27 mouse cellular contexts compared by ENCODE assay signal in the genomic region with DNA sequence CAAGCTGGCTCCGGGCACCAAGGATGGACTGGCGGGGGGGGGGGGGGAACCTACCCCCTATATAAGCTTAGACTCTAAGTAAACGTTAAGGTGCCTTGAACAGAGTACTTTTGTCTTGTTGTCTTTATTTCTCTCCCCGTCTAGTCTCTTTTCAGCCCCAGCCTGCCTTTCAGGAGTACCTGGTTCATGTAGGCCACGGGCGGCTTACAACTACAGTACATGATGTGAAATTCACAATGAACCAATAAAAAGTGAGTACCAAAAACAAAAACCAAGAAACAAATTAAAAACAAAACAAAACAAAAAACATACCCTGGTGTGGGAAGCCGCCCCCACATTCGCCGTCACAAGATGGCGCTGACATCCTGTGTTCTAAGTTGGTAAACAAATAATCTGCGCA. TPM values are rescaled to one million over a fixed set of nuclear protein-coding genes. Genes with fewer than 3 reads are reported as not detected.
DNase-seq lines count a peak whose midpoint lies in the region; ATAC-seq and TF ChIP-seq lines count a peak whose summit lies in the region.
"Had no signal": no experiment of that assay in that cellular context is flagged by ENCODE, and none has a peak within 500 bp of the region (broad histone marks: within the 10 kb centered on the region; RNA-seq: fewer than 3 reads in every experiment).

No protein-coding gene starts in this region.

- H3K27ac ChIP-seq in heart, embryonic 10.5 days, result no peak overlapping the region
- H3K27ac ChIP-seq in MEL (ENCODE audit: control insufficient read depth, low read depth, low read length), result peak overlapping the region; percentile 47
- H3K27ac ChIP-seq in hindbrain, embryonic 12.5 days, result no peak overlapping the region
- H3K27ac ChIP-seq in hindbrain, embryonic 16.5 days (ENCODE audit: low read depth, low read length), result no peak overlapping the region
- H3K27ac ChIP-seq: embryonic facial prominence, embryonic 13.5 days; embryonic facial prominence, embryonic 15.5 days; forebrain, embryonic 12.5 days had no signal

- H3K79me2 ChIP-seq in MEL (ENCODE audit: control insufficient read depth, insufficient read depth, low read length, poor library complexity), result no peaks in the 10 kb centered on the region; the same call in 1 of the 2 replicates

- no peak for TF ChIP-seq EP300 in MEL (IDR thresholded peaks at IDR 0.05; ENCODE audit: low read depth in 1 of 2, low read length in 2 of 2)

- in situ Hi-C loops in Patski (cut with MboI; ENCODE audit: low pct_unique_long_range_greater_than_20kb), result loop anchor here (10.0 kb wide), 1 partner anchor 163 kb away; no protein-coding TSS in a partner anchor

- no peak overlapping the region for H3K4me2 ChIP-seq in hindbrain, embryonic 12.5 days (replicated peaks)
- H3K4me2 ChIP-seq in hindbrain, embryonic 16.5 days (ENCODE audit: low read length), result no peak overlapping the region
- H3K4me2 ChIP-seq: embryonic facial prominence, embryonic 13.5 days; embryonic facial prominence, embryonic 15.5 days; forebrain, embryonic 12.5 days had no signal

- H3K27me3 ChIP-seq in heart, embryonic 10.5 days (ENCODE audit: insufficient read depth, poor library complexity, severe bottlenecking), result no peaks in the 10 kb centered on the region
- H3K27me3 ChIP-seq in MEL (ENCODE audit: control insufficient read depth in 1 of 2, insufficient read depth in 2 of 2, low read length in 2 of 2) (no peaks in the 10 kb centered on the region), Patski (peaks cover 5% of the 10 kb centered on the region)
- H3K27me3 ChIP-seq in hindbrain, embryonic 12.5 days, result no peaks in the 10 kb centered on the region
- no peaks in the 10 kb centered on the region for H3K27me3 ChIP-seq in hindbrain, embryonic 16.5 days (replicated peaks; ENCODE audit: control insufficient read depth, insufficient read depth, low read length)
- H3K27me3 ChIP-seq: CH12.LX; embryonic facial prominence, embryonic 13.5 days; embryonic facial prominence, embryonic 15.5 days; forebrain, embryonic 12.5 days had no signal

- DNase-seq in heart, adult 11 months, result peak; percentile 68
- DNase-seq in heart, embryonic 10.5 days (ENCODE audit: low spot score), result no peak
- DNase-seq in MEL (ENCODE audit: low read depth, low spot score), result peak; percentile 60
- no peak for DNase-seq in Patski (ENCODE audit: low read depth, low spot score)
- DNase-seq in left cerebral cortex, postnatal 10 days (ENCODE audit: extremely low spot score in 1 of 2, low spot score in 2 of 2), result no peak
- DNase-seq: adrenal gland, adult 2 months; adrenal gland, postnatal 10 days; adrenal gland, postnatal 25 days; B cell, adult 2 months; cerebellum, adult 11 months; cerebellum, adult 18-20 months; cerebellum, adult 8-10 months; cerebellum, adult 9-11 months; cerebellum, postnatal 14 days; cerebellum, postnatal 36 days; embryo, embryonic 11 days; forebrain, postnatal 0 days had no signal

- no peaks in the 10 kb centered on the region for H3K36me3 ChIP-seq in heart, embryonic 10.5 days
- H3K36me3 ChIP-seq in MEL (ENCODE audit: control insufficient read depth in 1 of 2, insufficient read depth in 2 of 2, low read length in 2 of 2), result peaks cover 0 to 2% of the 10 kb centered on the region in 2 experiments; a peak in 1 of 4 replicates
- H3K36me3 ChIP-seq in hindbrain, embryonic 12.5 days, result no peaks in the 10 kb centered on the region
- H3K36me3 ChIP-seq in hindbrain, embryonic 16.5 days (ENCODE audit: control insufficient read depth, insufficient read depth, low read length), result no peaks in the 10 kb centered on the region
- H3K36me3 ChIP-seq: embryonic facial prominence, embryonic 13.5 days; embryonic facial prominence, embryonic 15.5 days; forebrain, embryonic 12.5 days; G1E had no signal

- CTCF ChIA-PET in Patski (lab: Charles Lee), result interaction anchor here (1.4 to 3.0 kb wide), 5 partner anchors 11 to 158 kb away, joined by 3 to 36 read pairs (median 5); no protein-coding TSS in a partner anchor

- H3K9me3 ChIP-seq in heart, embryonic 10.5 days, result no peaks in the 10 kb centered on the region
- no peaks in the 10 kb centered on the region for H3K9me3 ChIP-seq in MEL (replicated peaks; ENCODE audit: insufficient read depth, low read length)
- H3K9me3 ChIP-seq in hindbrain, embryonic 12.5 days (replicated peaks), result no peaks in the 10 kb centered on the region
- no peaks in the 10 kb centered on the region for H3K9me3 ChIP-seq in hindbrain, embryonic 16.5 days (ENCODE audit: control insufficient read depth, low read length)
- H3K9me3 ChIP-seq: embryonic facial prominence, embryonic 13.5 days; embryonic facial prominence, embryonic 15.5 days; forebrain, embryonic 12.5 days; G1E had no signal

- intact Hi-C loops in left cerebral cortex, postnatal 10 days (cut with DNase I), result loop anchor here (10.0 kb wide), 1 partner anchor 153 kb away; no protein-coding TSS in a partner anchor

- POLR2A ChIA-PET in Patski (lab: Charles Lee), result no interaction called here

- H3K4me1 ChIP-seq in heart, embryonic 10.5 days, result no peaks in the 10 kb centered on the region
- no peaks in the 10 kb centered on the region for H3K4me1 ChIP-seq in MEL (ENCODE audit: control insufficient read depth in 1 of 2, insufficient read depth in 2 of 2, low read length in 2 of 2)
- H3K4me1 ChIP-seq in hindbrain, embryonic 12.5 days, result no peaks in the 10 kb centered on the region
- no peaks in the 10 kb centered on the region for H3K4me1 ChIP-seq in hindbrain, embryonic 16.5 days (ENCODE audit: control insufficient read depth, insufficient read depth, low read depth, low read length)
- H3K4me1 ChIP-seq: embryonic facial prominence, embryonic 13.5 days; embryonic facial prominence, embryonic 15.5 days; forebrain, embryonic 12.5 days had no signal

- WGBS in heart, embryonic 10.5 days, result 88% methylated on average over 11 of the region's 11 CpGs
- WGBS in hindbrain, embryonic 12.5 days, result 92% methylated on average over 11 of the region's 11 CpGs
- 92% methylated on average over 10 of the region's 11 CpGs for WGBS in hindbrain, embryonic 16.5 days

- no peak for ATAC-seq in Patski
- ATAC-seq in hindbrain, embryonic 12.5 days (ENCODE audit: low FRiP score), result no peak
- ATAC-seq in hindbrain, embryonic 16.5 days, result no peak
- ATAC-seq: forebrain, embryonic 14.5 days; forebrain, postnatal 0 days had no signal

- no peak overlapping the region for H3K4me3 ChIP-seq in heart, embryonic 10.5 days
- H3K4me3 ChIP-seq in MEL (ENCODE audit: control insufficient read depth in 1 of 2, insufficient read depth in 1 of 2, low read depth in 2 of 2, low read length in 2 of 2), result peak overlapping the region; percentile 51 to 99
- H3K4me3 ChIP-seq in hindbrain, embryonic 12.5 days, result no peak overlapping the region
- H3K4me3 ChIP-seq in hindbrain, embryonic 16.5 days (ENCODE audit: low read length), result no peak overlapping the region
- H3K4me3 ChIP-seq: embryonic facial prominence, embryonic 13.5 days; embryonic facial prominence, embryonic 15.5 days; erythroblast, embryonic 14.5 days; forebrain, embryonic 12.5 days had no signal

- no peak; the same call in 1 of the 2 replicates for TF ChIP-seq RAD21 in MEL (IDR thresholded peaks at IDR 0.05; ENCODE audit: low read depth, low read length)

- TF ChIP-seq CTCF in MEL (IDR thresholded peaks at IDR 0.05 in 2 of 3, conservative IDR thresholded peaks at IDR 0.05 in 1 of 3; ENCODE audit: control insufficient read depth in 1 of 3, insufficient read depth in 1 of 3, low read depth in 2 of 3, low read length in 3 of 3, poor library complexity in 1 of 3, severe bottlenecking in 1 of 3) (no peak), Patski (IDR thresholded peaks at IDR 0.05) (peak; percentile 49)

- peak overlapping the region; percentile 66 for H3K9ac ChIP-seq in MEL (ENCODE audit: control insufficient read depth, low read depth, low read length, poor library complexity, severe bottlenecking)
- no peak overlapping the region for H3K9ac ChIP-seq in hindbrain, embryonic 12.5 days
- H3K9ac ChIP-seq in hindbrain, embryonic 16.5 days (ENCODE audit: low read depth, low read length), result no peak overlapping the region
- H3K9ac ChIP-seq: embryonic facial prominence, embryonic 13.5 days; embryonic facial prominence, embryonic 15.5 days; forebrain, embryonic 12.5 days; forebrain, postnatal 0 days had no signal

- no peak for TF ChIP-seq POLR2A in MEL (IDR thresholded peaks at IDR 0.05; ENCODE audit: control insufficient read depth in 1 of 2, insufficient read depth in 1 of 2, low read depth in 1 of 2, low read length in 2 of 2, poor library complexity in 1 of 2)

TF ChIP-seq in MEL, 35 proteins besides CTCF, POLR2A, EP300 and RAD21 (continues in another document):
- no peak for TF ChIP-seq MAZ (IDR thresholded peaks at IDR 0.05; ENCODE audit: low read depth, low read length)
- TF ChIP-seq SIN3A (IDR thresholded peaks at IDR 0.05; ENCODE audit: low read length), result peak; percentile 39; the same call in 1 of the 2 replicates

RNA-seq across cellular contexts. Expression of a gene that starts 15.2 kb away (rescaled TPM):
- 0.24 TPM in 1 of 2 replicates, not detected in the other for polyA plus RNA-seq in heart, embryonic 10.5 days (2016; fragmentation: Nextera tagmentation; extraction: Ambion mirVana)
- total RNA-seq in MEL (2012; rRNA removed), result 2.0 and 2.8 TPM in 2 replicates
- 1 to 10 TPM in 1 of 2 experiments, not detected in 1; 3.8 TPM for polyA plus RNA-seq in MEL (2012; ENCODE audit: insufficient read depth in 1 of 2, insufficient read length in 2 of 2, low read depth in 1 of 2, low replicate concordance in 2 of 2, missing spikeins in 1 of 2)
- not detected for polyA plus RNA-seq in Patski (2021)
- polyA plus RNA-seq in hindbrain, embryonic 12.5 days (2016; fragmentation: Nextera tagmentation; extraction: Ambion mirVana), result not detected in 2 replicates
- not detected for total RNA-seq in left cerebral cortex, postnatal 10 days (2021)
- not detected in 2 replicates for polyA plus RNA-seq in hindbrain, embryonic 16.5 days (2015; fragmentation: Nextera tagmentation; extraction: Ambion mirVana)
- total RNA-seq: CH12.LX; forebrain, postnatal 0 days had no signal
- polyA plus RNA-seq: adrenal gland, adult 2 months; embryonic facial prominence, embryonic 11.5 days; embryonic facial prominence, embryonic 13.5 days; erythroblast, embryonic 14.5 days; forebrain, postnatal 0 days had no signal

RNA-seq across cellular contexts. Expression of a gene that starts 54.8 kb away (rescaled TPM):
- 7.2 and 8.0 TPM in 2 replicates for polyA plus RNA-seq in heart, embryonic 10.5 days (2016; fragmentation: Nextera tagmentation; extraction: Ambion mirVana)
- total RNA-seq in MEL (2012; rRNA removed), result 2.4 and 3.0 TPM in 2 replicates
- polyA plus RNA-seq in MEL (2012; ENCODE audit: insufficient read depth in 1 of 2, insufficient read length in 2 of 2, low read depth in 1 of 2, low replicate concordance in 2 of 2, missing spikeins in 1 of 2) (1 to 10 TPM in 1 of 2 experiments, not detected in 1; 6.6 TPM), Patski (2021) (37.0 TPM)
- 13.7 and 15.6 TPM in 2 replicates for polyA plus RNA-seq in hindbrain, embryonic 12.5 days (2016; fragmentation: Nextera tagmentation; extraction: Ambion mirVana)
- 10 to 100 TPM; 33.3 to 35.6 TPM for total RNA-seq in left cerebral cortex, postnatal 10 days (2021)
- 11.5 and 11.7 TPM in 2 replicates for polyA plus RNA-seq in hindbrain, embryonic 16.5 days (2015; fragmentation: Nextera tagmentation; extraction: Ambion mirVana)

RNA-seq across cellular contexts. Expression of a gene that starts 58.6 kb away (rescaled TPM):
- polyA plus RNA-seq in heart, embryonic 10.5 days (2016; fragmentation: Nextera tagmentation; extraction: Ambion mirVana), result 34.1 and 34.3 TPM in 2 replicates
- total RNA-seq in MEL (2012; rRNA removed), result 5.2 and 5.3 TPM in 2 replicates
- polyA plus RNA-seq in MEL (2012; ENCODE audit: insufficient read depth in 1 of 2, insufficient read length in 2 of 2, low read depth in 1 of 2, low replicate concordance in 2 of 2, missing spikeins in 1 of 2) (1 to 10 TPM in 1 of 2 experiments, not detected in 1; 7.6 TPM), Patski (2021) (13.8 TPM)
- 49.0 and 51.7 TPM in 2 replicates for polyA plus RNA-seq in hindbrain, embryonic 12.5 days (2016; fragmentation: Nextera tagmentation; extraction: Ambion mirVana)
- total RNA-seq in left cerebral cortex, postnatal 10 days (2021), result 10 to 100 TPM; 44.5 to 47.6 TPM
- 51.2 and 53.4 TPM in 2 replicates for polyA plus RNA-seq in hindbrain, embryonic 16.5 days (2015; fragmentation: Nextera tagmentation; extraction: Ambion mirVana)

Comparison
In these comparisons a context has a peak if more than half of its experiments do, and no peak if none do; other contexts are left out.
1. DNase-seq: peak in heart, adult 11 months (single experiment) and MEL (single experiment); none in heart, embryonic 10.5 days (single experiment), Patski (single experiment) and left cerebral cortex, postnatal 10 days (0 of 2).
2. H3K4me3 ChIP-seq: peak in MEL (2 of 2); none in heart, embryonic 10.5 days (single experiment), hindbrain, embryonic 12.5 days (single experiment) and hindbrain, embryonic 16.5 days (single experiment).